Mouse (Mus musculus): Measurements from ENCODE around the gene Gm15080. TPM values are rescaled to one million over a fixed set of nuclear protein-coding genes. Genes with fewer than 3 reads are reported as not detected.

The Gm15080 gene
- polyA plus RNA-seq (2015; fragmentation: Nextera tagmentation; extraction: Ambion mirVana): not detected in 2 replicates

GRCm38 (mm10) chrX:147992693-147993092 lies at the start of gene Gm15080:
Gene Gm15080, plus strand, starts transcription at chrX:147992993.

Other genes with a start within 250 kb of the Gm15080 start
- gene Gm15128, start 227.0 kb upstream of the Gm15080 start, polyA plus RNA-seq (2015; fragmentation: Nextera tagmentation; extraction: Ambion mirVana): not detected in 2 replicates
- not detected in 2 replicates for gene Gm15107, start 187.7 kb downstream of the Gm15080 start, polyA plus RNA-seq (2015; fragmentation: Nextera tagmentation; extraction: Ambion mirVana)